Comparison of ENCODE assay signal across 8 mouse cellular contexts in the genomic region with DNA sequence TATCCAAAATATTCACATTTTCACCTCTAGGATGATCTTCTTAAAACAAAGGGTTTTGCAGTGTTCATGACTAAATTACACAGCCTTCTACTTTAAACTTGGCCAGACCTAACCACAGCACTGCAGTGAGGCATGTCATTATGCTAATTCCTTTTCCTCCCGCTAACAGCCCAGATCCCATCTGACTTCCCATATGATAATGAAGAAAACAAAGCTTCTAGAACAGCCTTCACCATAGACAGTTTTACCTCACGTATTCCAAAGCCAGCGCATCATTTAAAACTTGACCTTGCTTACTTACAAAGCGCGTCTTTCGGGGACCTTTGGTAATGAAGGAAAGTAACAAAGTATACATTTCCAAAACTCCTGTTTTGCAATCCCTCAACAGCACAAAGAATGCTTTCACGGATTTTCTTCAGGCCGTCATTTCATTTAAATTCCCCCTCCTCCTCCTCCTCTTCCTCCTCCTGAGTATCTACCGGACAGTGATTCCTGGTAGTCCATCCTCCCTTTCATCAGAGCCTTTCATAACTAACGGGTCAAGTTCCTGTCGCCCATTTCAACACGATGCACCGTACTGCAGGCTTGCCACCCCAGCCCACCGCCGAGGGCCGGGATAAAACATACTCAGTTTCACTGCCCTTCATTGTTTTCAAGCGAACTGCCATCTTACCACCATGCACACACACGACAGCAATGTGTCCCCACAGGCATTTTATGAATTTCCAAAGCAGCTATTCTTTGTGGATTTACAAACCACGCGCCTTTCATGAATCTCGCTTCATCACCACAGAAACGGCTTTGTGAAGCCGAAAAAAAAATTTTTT. TPM values are rescaled to one million over a fixed set of nuclear protein-coding genes. Genes with fewer than 3 reads are reported as not detected.
DNase-seq lines count a peak whose midpoint lies in the region; ATAC-seq lines count a peak whose summit lies in the region.

No protein-coding gene starts in this region.

- WGBS in embryonic facial prominence, embryonic 13.5 days, result 1% methylated on average over 23 of the region's 23 CpGs
- 3% methylated on average over 23 of the region's 23 CpGs for WGBS in intestine, embryonic 15.5 days
- 1% methylated on average over 23 of the region's 23 CpGs for WGBS in midbrain, embryonic 15.5 days

- peak overlapping the region; percentile 89 for H3K4me3 ChIP-seq in embryonic facial prominence, embryonic 13.5 days
- H3K4me3 ChIP-seq in intestine, embryonic 15.5 days (replicated peaks), result peak overlapping the region; percentile 90
- peak overlapping the region; percentile 97 for H3K4me3 ChIP-seq in midbrain, embryonic 15.5 days

- H3K4me2 ChIP-seq in embryonic facial prominence, embryonic 13.5 days, result peak overlapping the region; percentile 76
- peak overlapping the region; percentile 74 for H3K4me2 ChIP-seq in intestine, embryonic 15.5 days (replicated peaks)
- peak overlapping the region; percentile 80 for H3K4me2 ChIP-seq in midbrain, embryonic 15.5 days

- H3K27ac ChIP-seq in embryonic facial prominence, embryonic 13.5 days, result peak overlapping the region; percentile 95
- H3K27ac ChIP-seq in intestine, embryonic 15.5 days, result peak overlapping the region; percentile 93
- H3K27ac ChIP-seq in midbrain, embryonic 15.5 days, result peak overlapping the region; percentile 98

- H3K9me3 ChIP-seq in embryonic facial prominence, embryonic 13.5 days, result peaks cover 6% of the 10 kb centered on the region
- no peaks in the 10 kb centered on the region for H3K9me3 ChIP-seq in intestine, embryonic 15.5 days
- no peaks in the 10 kb centered on the region for H3K9me3 ChIP-seq in midbrain, embryonic 15.5 days

- peak; percentile 29 for DNase-seq in gastrocnemius, adult 18-20 months (ENCODE audit: low spot score)
- no peak for DNase-seq in gastrocnemius, postnatal 4 days (ENCODE audit: low spot score in 2 of 2)
- DNase-seq in B cell, adult 2 months, result peak; percentile 28
- no peak for DNase-seq in layer of hippocampus, adult 9-11 months
- no peak for DNase-seq in frontal cortex, postnatal 14 days (ENCODE audit: low spot score in 2 of 2)

- peak overlapping the region; percentile 99 for H3K9ac ChIP-seq in embryonic facial prominence, embryonic 13.5 days
- peak overlapping the region; percentile 99 for H3K9ac ChIP-seq in intestine, embryonic 15.5 days
- H3K9ac ChIP-seq in midbrain, embryonic 15.5 days, result peak overlapping the region; percentile 99

- H3K4me1 ChIP-seq in embryonic facial prominence, embryonic 13.5 days, result peaks cover 44% of the 10 kb centered on the region
- H3K4me1 ChIP-seq in intestine, embryonic 15.5 days (replicated peaks), result peaks cover 15% of the 10 kb centered on the region
- H3K4me1 ChIP-seq in midbrain, embryonic 15.5 days, result peaks cover 35% of the 10 kb centered on the region

- peaks cover 21% of the 10 kb centered on the region for H3K36me3 ChIP-seq in embryonic facial prominence, embryonic 13.5 days
- 0 out of 2 replicates have a peak, but pooled peaks cover 2% of the 10 kb centered on the region for H3K36me3 ChIP-seq in intestine, embryonic 15.5 days
- no peaks in the 10 kb centered on the region for H3K36me3 ChIP-seq in midbrain, embryonic 15.5 days (replicated peaks)

- no peak for ATAC-seq in embryonic facial prominence, embryonic 13.5 days (ENCODE audit: insufficient number of reproducible peaks, insufficient read depth, low FRiP score, low TSS enrichment, low read depth)
- no peak for ATAC-seq in intestine, embryonic 15.5 days
- ATAC-seq in midbrain, embryonic 15.5 days (replicated peaks), result no peak

- no peaks in the 10 kb centered on the region for H3K27me3 ChIP-seq in embryonic facial prominence, embryonic 13.5 days
- H3K27me3 ChIP-seq in intestine, embryonic 15.5 days (replicated peaks), result no peaks in the 10 kb centered on the region
- H3K27me3 ChIP-seq in midbrain, embryonic 15.5 days (replicated peaks), result no peaks in the 10 kb centered on the region

RNA-seq across cellular contexts. Expression of gene Nudt3, which starts 1.4 kb away (rescaled TPM):
- total RNA-seq in gastrocnemius, adult 18-20 months (2021), result 100 to 1,000 TPM; 249 to 272 TPM
- 100 to 1,000 TPM; 316 to 327 TPM for total RNA-seq in gastrocnemius, postnatal 4 days (2021)
- polyA plus RNA-seq in embryonic facial prominence, embryonic 13.5 days (2015; fragmentation: Nextera tagmentation; extraction: Ambion mirVana), result 116 and 117 TPM in 2 replicates
- 71.2 and 71.7 TPM in 2 replicates for polyA plus RNA-seq in intestine, embryonic 15.5 days (2015; fragmentation: Nextera tagmentation; extraction: Ambion mirVana)
- 251 and 274 TPM in 2 replicates for polyA plus RNA-seq in midbrain, embryonic 15.5 days (2015; fragmentation: Nextera tagmentation; extraction: Ambion mirVana)

RNA-seq across cellular contexts. Expression of gene RPS10-NUDT3, which starts 13.1 kb away (rescaled TPM):
- total RNA-seq in gastrocnemius, adult 18-20 months (2021), result 1 to 10 TPM in 1 of 2 experiments, not detected in 1; 1.5 TPM
- total RNA-seq in gastrocnemius, postnatal 4 days (2021), result not detected
- polyA plus RNA-seq in embryonic facial prominence, embryonic 13.5 days (2015; fragmentation: Nextera tagmentation; extraction: Ambion mirVana), result not detected in 2 replicates
- not detected in 2 replicates for polyA plus RNA-seq in intestine, embryonic 15.5 days (2015; fragmentation: Nextera tagmentation; extraction: Ambion mirVana)
- not detected in 2 replicates for polyA plus RNA-seq in midbrain, embryonic 15.5 days (2015; fragmentation: Nextera tagmentation; extraction: Ambion mirVana)

RNA-seq across cellular contexts. Expression of gene Rps10, which starts 14.6 kb away (rescaled TPM):
- 100 to 1,000 TPM; 400 to 411 TPM for total RNA-seq in gastrocnemius, adult 18-20 months (2021)
- total RNA-seq in gastrocnemius, postnatal 4 days (2021), result 1,000 to 10,000 TPM in 1 of 2 experiments, 100 to 1,000 TPM in 1; 893 to 1,001 TPM
- polyA plus RNA-seq in embryonic facial prominence, embryonic 13.5 days (2015; fragmentation: Nextera tagmentation; extraction: Ambion mirVana), result 1,114 and 1,137 TPM in 2 replicates
- polyA plus RNA-seq in intestine, embryonic 15.5 days (2015; fragmentation: Nextera tagmentation; extraction: Ambion mirVana), result 973 and 1,022 TPM in 2 replicates
- polyA plus RNA-seq in midbrain, embryonic 15.5 days (2015; fragmentation: Nextera tagmentation; extraction: Ambion mirVana), result 417 and 421 TPM in 2 replicates

RNA-seq across cellular contexts. Expression of gene Pacsin1, which starts 33.4 kb away (rescaled TPM):
- under 1 TPM in 1 of 2 experiments, not detected in 1; 0.33 TPM for total RNA-seq in gastrocnemius, adult 18-20 months (2021)
- under 1 TPM; 0.18 to 0.78 TPM for total RNA-seq in gastrocnemius, postnatal 4 days (2021)
- polyA plus RNA-seq in embryonic facial prominence, embryonic 13.5 days (2015; fragmentation: Nextera tagmentation; extraction: Ambion mirVana), result 5.4 and 7.2 TPM in 2 replicates
- 2.6 and 2.7 TPM in 2 replicates for polyA plus RNA-seq in intestine, embryonic 15.5 days (2015; fragmentation: Nextera tagmentation; extraction: Ambion mirVana)
- 55.5 and 55.7 TPM in 2 replicates for polyA plus RNA-seq in midbrain, embryonic 15.5 days (2015; fragmentation: Nextera tagmentation; extraction: Ambion mirVana)

RNA-seq across cellular contexts. Expression of gene AI413582, which starts 56.4 kb away (rescaled TPM):
- total RNA-seq in gastrocnemius, adult 18-20 months (2021), result 1 to 10 TPM; 2.8 to 4.0 TPM
- total RNA-seq in gastrocnemius, postnatal 4 days (2021), result 1 to 10 TPM; 5.4 to 7.0 TPM
- polyA plus RNA-seq in embryonic facial prominence, embryonic 13.5 days (2015; fragmentation: Nextera tagmentation; extraction: Ambion mirVana), result 21.2 and 21.4 TPM in 2 replicates
- polyA plus RNA-seq in intestine, embryonic 15.5 days (2015; fragmentation: Nextera tagmentation; extraction: Ambion mirVana), result 29.7 and 38.2 TPM in 2 replicates
- 57.0 and 59.5 TPM in 2 replicates for polyA plus RNA-seq in midbrain, embryonic 15.5 days (2015; fragmentation: Nextera tagmentation; extraction: Ambion mirVana)

Comparison
In these comparisons a context has a peak if more than half of its experiments do, and no peak if none do; other contexts are left out.
1. DNase-seq: peak in gastrocnemius, adult 18-20 months (single experiment) and B cell, adult 2 months (2 of 2); none in gastrocnemius, postnatal 4 days (0 of 2), layer of hippocampus, adult 9-11 months (single experiment) and frontal cortex, postnatal 14 days (0 of 2).
2. Peak in every context shown above with its lines, with median percentiles within 50 percentile points of each other: H3K27ac ChIP-seq, H3K4me2 ChIP-seq, H3K4me3 ChIP-seq and H3K9ac ChIP-seq.